Mouse (Mus musculus): ENCODE measurements around the gene Psmb3. TPM values are rescaled to one million over a fixed set of nuclear protein-coding genes. Genes with fewer than 3 reads are reported as not detected.

Gene Psmb3
- polyA plus RNA-seq, 1 experiment from 2014 or later = 421 TPM

GRCm38 (mm10) chr11:97685613-97686321 is 17.4 kb upstream of the Psmb3 start, which contains the start of gene Cisd3:
Cisd3 (plus strand) TSS chr11:97685826.
- Histone ChIP-seq H3K27me3 (replicated peaks) (no peaks in the 10 kb centered on the region), H3K9me3 (no peaks in the 10 kb centered on the region), H3K4me1 (peaks cover 15% of the 10 kb centered on the region), H3K27ac (peak within 1 kb of the TSS; percentile 41; the same call in 1 of the 2 replicates), H3K4me3 (peak within 1 kb of the TSS; percentile 43), H3K9ac (peak within 1 kb of the TSS; percentile 47; the same call in 1 of the 2 replicates), H3K36me3 (replicated peaks) (peaks cover 21% of the 10 kb centered on the region), H3K4me2 (peak within 1 kb of the TSS; percentile 88)
- 1% methylated on average over 43 of the region's 43 CpGs for WGBS
- peak; percentile 79 for ATAC-seq (replicated peaks)

- H3K9ac ChIP-seq = peak overlapping the region; percentile 15; the same call in 1 of the 2 replicates
- H3K27me3 ChIP-seq (replicated peaks) = no peaks in the 10 kb centered on the region
- peaks cover 24% of the 10 kb centered on the region for H3K36me3 ChIP-seq (replicated peaks)
- H3K9me3 ChIP-seq = no peaks in the 10 kb centered on the region
- H3K4me2 ChIP-seq = peak overlapping the region; percentile 88
- peaks cover 15% of the 10 kb centered on the region for H3K4me1 ChIP-seq
- H3K27ac ChIP-seq = no peak overlapping the region
- 74% methylated on average over 11 of the region's 11 CpGs for WGBS
- peak overlapping the region; percentile 43 for H3K4me3 ChIP-seq
- ATAC-seq (replicated peaks) = no peak
Measured at GRCm38 (mm10) chr11:97686322-97686908, 16.8 kb upstream of the Psmb3 start.

GRCm38 (mm10) chr11:97687061-97687460 is 16.1 kb upstream of the Psmb3 start:
- Histone ChIP-seq H3K9ac (no peak overlapping the region), H3K4me2 (no peak overlapping the region), H3K27me3 (replicated peaks) (no peaks in the 10 kb centered on the region), H3K4me1 (peaks cover 15% of the 10 kb centered on the region), H3K4me3 (no peak overlapping the region), H3K27ac (no peak overlapping the region), H3K9me3 (no peaks in the 10 kb centered on the region), H3K36me3 (replicated peaks) (peaks cover 24% of the 10 kb centered on the region)
- ATAC-seq (replicated peaks) = no peak
- 89% methylated on average over 3 of the region's 3 CpGs for WGBS

GRCm38 (mm10) chr11:97689861-97690260 is 13.3 kb upstream of the Psmb3 start:
- Histone ChIP-seq H3K9ac (no peak overlapping the region), H3K9me3 (no peaks in the 10 kb centered on the region), H3K27me3 (replicated peaks) (no peaks in the 10 kb centered on the region), H3K4me3 (no peak overlapping the region), H3K4me1 (peaks cover 38% of the 10 kb centered on the region), H3K4me2 (no peak overlapping the region), H3K27ac (no peak overlapping the region), H3K36me3 (replicated peaks) (peaks cover 24% of the 10 kb centered on the region)
- no peak for ATAC-seq (replicated peaks)
- WGBS = 31% methylated on average over 10 of the region's 10 CpGs

- H3K4me3 ChIP-seq = no peak overlapping the region
- 90% methylated on average over 4 of the region's 4 CpGs for WGBS
Measured at GRCm38 (mm10) chr11:97694435-97694834, 8.8 kb upstream of the Psmb3 start.

GRCm38 (mm10) chr11:97694921-97695711 is 8.1 kb upstream of the Psmb3 start:
- peak overlapping the region; percentile 79 for H3K4me3 ChIP-seq
- WGBS = 24% methylated on average over 17 of the region's 17 CpGs
- H3K27ac ChIP-seq = peak overlapping the region; percentile 75
- no peaks in the 10 kb centered on the region for H3K27me3 ChIP-seq (replicated peaks)
- ATAC-seq (replicated peaks) = no peak
- peak overlapping the region; percentile 28; the same call in 1 of the 2 replicates for H3K9ac ChIP-seq
- H3K36me3 ChIP-seq (replicated peaks) = peaks cover 20% of the 10 kb centered on the region
- peak overlapping the region; percentile 61 for H3K4me2 ChIP-seq
- peaks cover 54% of the 10 kb centered on the region for H3K4me1 ChIP-seq
- no peaks in the 10 kb centered on the region for H3K9me3 ChIP-seq

More at GRCm38 (mm10) chr11:97694435-97694834, 8.8 kb upstream of the Psmb3 start:
- H3K9me3 ChIP-seq = no peaks in the 10 kb centered on the region
- no peak overlapping the region for H3K9ac ChIP-seq
- peak overlapping the region; percentile 61; the same call in 1 of the 2 replicates for H3K4me2 ChIP-seq
- peak overlapping the region; percentile 75 for H3K27ac ChIP-seq
- peaks cover 20% of the 10 kb centered on the region for H3K36me3 ChIP-seq (replicated peaks)
- no peaks in the 10 kb centered on the region for H3K27me3 ChIP-seq (replicated peaks)
- no peak for ATAC-seq (replicated peaks)
- peaks cover 54% of the 10 kb centered on the region for H3K4me1 ChIP-seq

GRCm38 (mm10) chr11:97695712-97696401 is 7.3 kb upstream of the Psmb3 start:
- WGBS = 17% methylated on average over 9 of the region's 9 CpGs
- ATAC-seq (replicated peaks) = no peak
- H3K4me1 ChIP-seq = peaks cover 54% of the 10 kb centered on the region

GRCm38 (mm10) chr11:97696669-97697068 is 6.5 kb upstream of the Psmb3 start:
- ATAC-seq (replicated peaks) = no peak
- Histone ChIP-seq H3K27me3 (replicated peaks) (no peaks in the 10 kb centered on the region), H3K9me3 (no peaks in the 10 kb centered on the region), H3K36me3 (replicated peaks) (peaks cover 6% of the 10 kb centered on the region), H3K4me3 (peak overlapping the region; percentile 79), H3K27ac (no peak overlapping the region), H3K4me1 (peaks cover 62% of the 10 kb centered on the region), H3K9ac (no peak overlapping the region), H3K4me2 (peak overlapping the region; percentile 61)
- 66% methylated on average over 8 of the region's 8 CpGs for WGBS

More at GRCm38 (mm10) chr11:97695712-97696401, 7.3 kb upstream of the Psmb3 start:
- Histone ChIP-seq H3K9me3 (no peaks in the 10 kb centered on the region), H3K27ac (peak overlapping the region; percentile 75), H3K9ac (peak overlapping the region; percentile 28; the same call in 1 of the 2 replicates), H3K27me3 (replicated peaks) (no peaks in the 10 kb centered on the region), H3K4me2 (peak overlapping the region; percentile 61), H3K4me3 (peak overlapping the region; percentile 79), H3K36me3 (replicated peaks) (peaks cover 14% of the 10 kb centered on the region)

GRCm38 (mm10) chr11:97697199-97697890 is 5.9 kb upstream of the Psmb3 start:
- no peak for ATAC-seq (replicated peaks)

GRCm38 (mm10) chr11:97697891-97698529 is 5.2 kb upstream of the Psmb3 start:
- Histone ChIP-seq H3K9me3 (no peaks in the 10 kb centered on the region), H3K36me3 (replicated peaks) (no peaks in the 10 kb centered on the region), H3K4me2 (peak overlapping the region; percentile 61), H3K9ac (peak overlapping the region; percentile 93), H3K27ac (peak overlapping the region; percentile 98), H3K4me1 (peaks cover 62% of the 10 kb centered on the region), H3K27me3 (replicated peaks) (no peaks in the 10 kb centered on the region), H3K4me3 (peak overlapping the region; percentile 79)
- under 1% methylated on average over 14 of the region's 14 CpGs for WGBS
- ATAC-seq (replicated peaks) = no peak

More at GRCm38 (mm10) chr11:97697199-97697890, 5.9 kb upstream of the Psmb3 start:
- 50% methylated on average over 11 of the region's 11 CpGs for WGBS
- Histone ChIP-seq H3K4me2 (peak overlapping the region; percentile 61), H3K9ac (peak overlapping the region; percentile 93), H3K27ac (peak overlapping the region; percentile 98), H3K4me1 (peaks cover 67% of the 10 kb centered on the region), H3K36me3 (replicated peaks) (no peaks in the 10 kb centered on the region), H3K9me3 (no peaks in the 10 kb centered on the region), H3K4me3 (peak overlapping the region; percentile 79), H3K27me3 (replicated peaks) (no peaks in the 10 kb centered on the region)

Measured in midbrain, embryonic 15.5 days (tissue).